Mouse (Mus musculus) kidney, postnatal 36 days (tissue): ENCODE data around the gene Olfr1462.

ENCODE experiments used
- DNase-seq, 2 experiments: peaks; one replicate each; pipeline ENCODE4 v3.0.0; 2021 to 2022; ENCODE audit warnings: mixed read lengths in 2 of 2

Olfr1462 gene

GRCm38 (mm10) chr19:13185434-13185833 lies at the start of gene Olfr1462:
Olfr1462 (plus strand) TSS chr19:13185734.
- no peak for DNase-seq

DNA sequence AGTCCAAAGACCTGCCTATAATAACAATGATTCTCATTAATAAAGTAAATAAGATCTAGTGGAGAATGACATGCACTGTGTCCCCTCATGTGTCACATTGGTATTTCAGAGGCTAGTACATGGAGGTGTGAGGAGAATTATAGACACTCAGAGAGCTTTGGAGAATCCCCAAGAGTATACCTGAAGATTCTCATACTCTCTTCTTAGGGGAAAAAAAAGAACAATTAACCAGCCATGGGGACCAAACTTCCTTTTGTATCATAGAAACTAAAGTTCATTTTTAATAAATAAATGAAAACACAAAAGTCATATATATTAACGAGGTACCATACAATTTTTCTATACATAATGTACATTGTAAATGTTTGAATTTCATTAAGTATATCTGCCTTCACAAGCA lies 36.1 kb upstream of the Olfr1462 start, which contains the start of gene Olfr1459:
TSS of gene Olfr1459 (minus strand) at position 101 of the 400 bp plus-strand sequence.
- DNase-seq, result no peak

DNA sequence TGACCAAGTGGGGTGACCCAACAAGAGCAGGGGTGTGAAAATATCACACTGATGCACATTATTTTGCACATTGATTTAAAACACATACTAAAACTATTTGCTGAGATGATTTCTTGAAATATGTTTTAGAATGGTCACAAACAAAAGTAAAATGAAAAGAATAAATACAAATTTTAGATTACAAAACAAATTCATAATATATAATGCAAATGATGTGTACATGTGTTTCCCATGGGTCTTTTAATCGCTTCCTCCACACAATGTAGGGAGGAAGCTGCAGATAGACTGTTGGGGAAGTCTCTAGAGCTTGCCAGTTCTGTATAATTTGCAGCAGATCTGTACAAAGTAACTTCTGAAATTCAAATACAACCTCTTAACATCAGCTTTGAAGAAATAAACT lies 22.8 kb upstream of the Olfr1462 start, which contains the start of gene Olfr1461:
TSS of gene Olfr1461 (plus strand) at position 301 of the 400 bp plus-strand sequence.
- no peak for DNase-seq

GRCm38 (mm10) chr19:13221666-13222065 lies 36.1 kb downstream of the Olfr1462 start:
- DNase-seq, result no peak

DNA sequence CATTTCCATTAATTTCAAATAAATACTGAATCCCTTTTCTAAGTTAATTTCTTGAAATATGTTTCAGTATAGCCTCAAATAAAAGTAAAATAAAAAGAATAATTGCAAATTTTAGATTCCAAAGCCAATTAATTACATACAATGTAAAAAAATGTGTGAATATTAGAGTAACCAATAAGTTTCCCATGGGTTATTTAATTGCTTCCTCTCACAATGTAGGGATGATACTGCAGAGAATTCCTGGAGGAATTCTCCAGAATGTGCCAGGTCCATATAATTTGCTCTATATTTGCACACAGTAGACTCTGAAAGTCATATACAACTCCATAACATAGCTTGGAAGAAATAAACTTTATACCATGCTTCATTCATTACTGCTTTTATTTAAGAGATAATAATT lies 45.5 kb downstream of the Olfr1462 start, which contains the start of gene Olfr1463:
TSS of gene Olfr1463 (plus strand) at position 301 of the 400 bp plus-strand sequence.
- DNase-seq, result no peak
